Mouse (Mus musculus) left cerebral cortex, adult 18-20 months (tissue): ENCODE data around the gene Spink2. TPM values are rescaled to one million over a fixed set of nuclear protein-coding genes. Genes with fewer than 3 reads are reported as not detected.
"Not testable (repeated sequence)": the region's sequence is repeated elsewhere in the genome, so short reads cannot be mapped to it uniquely, and the experiment has no call there.

Experiments
- DNase-seq, 2 experiments: peaks; one replicate each; pipeline ENCODE4 v3.0.0; 2021 to 2022; ENCODE audit warnings: low spot score in 2 of 2, mixed read lengths in 1 of 2
- long read RNA-seq, 2 experiments: library from polyadenylated mRNA; stranded (forward); transcript quantifications; one replicate each; pipeline ENCODE4 v2.0.0; 2021
- total RNA-seq, 2 experiments: library from RNA; stranded (reverse); gene quantifications; 2 replicates each; pipeline ENCODE4 v1.2.3; 2021

Gene Spink2
- not detected for total RNA-seq
- long read RNA-seq, experiment 1, result 0 reads
- long read RNA-seq, experiment 2, result 0 reads

- DNase-seq, result no peak
Observed at GRCm38 (mm10) chr5:77211236-77211635, at the start of gene Spink2. TSS of gene Spink2 (minus strand) at chr5:77211471.

- DNase-seq, result no peak
Observed at GRCm38 (mm10) chr5:77260141-77260540, 48.9 kb upstream of the Spink2 start.

GRCm38 (mm10) chr5:77259315-77259714 lies 48.0 kb upstream of the Spink2 start:
- no peak for DNase-seq

GRCm38 (mm10) chr5:77257603-77258002 lies 46.3 kb upstream of the Spink2 start:
- DNase-seq, result no peak

- DNase-seq, result no peak
Observed at GRCm38 (mm10) chr5:77254402-77254801, 43.1 kb upstream of the Spink2 start.

- DNase-seq, result no peak
Observed at GRCm38 (mm10) chr5:77253154-77253553, 41.9 kb upstream of the Spink2 start.

GRCm38 (mm10) chr5:77252115-77252827 lies 41.0 kb upstream of the Spink2 start:
- DNase-seq, result no peak

- DNase-seq, result no peak
Observed at GRCm38 (mm10) chr5:77251656-77252055, 40.4 kb upstream of the Spink2 start.

- DNase-seq, result no peak
Observed at GRCm38 (mm10) chr5:77250083-77250482, 38.8 kb upstream of the Spink2 start.

- no peak for DNase-seq
Observed at GRCm38 (mm10) chr5:77245787-77246671, 34.8 kb upstream of the Spink2 start.

- DNase-seq, result no peak
Observed at GRCm38 (mm10) chr5:77245463-77245786, 34.2 kb upstream of the Spink2 start.

- no peak for DNase-seq
Observed at GRCm38 (mm10) chr5:77244331-77244987, 33.2 kb upstream of the Spink2 start.

GRCm38 (mm10) chr5:77237104-77237503 lies 25.8 kb upstream of the Spink2 start:
- DNase-seq, result no peak

- DNase-seq, result no peak
Observed at GRCm38 (mm10) chr5:77234921-77235320, 23.6 kb upstream of the Spink2 start.

GRCm38 (mm10) chr5:77231863-77232262 lies 20.6 kb upstream of the Spink2 start:
- not testable (repeated sequence) for DNase-seq

- DNase-seq, result no peak
Observed at GRCm38 (mm10) chr5:77228986-77229385, 17.7 kb upstream of the Spink2 start.

- peak in 1 of 2 experiments; percentile 3 for DNase-seq
Observed at GRCm38 (mm10) chr5:77223043-77223975, 12.0 kb upstream of the Spink2 start.

GRCm38 (mm10) chr5:77217724-77218123 lies 6.5 kb upstream of the Spink2 start:
- no peak for DNase-seq

- peak; percentile 68 to 86 for DNase-seq
Observed at GRCm38 (mm10) chr5:77217211-77217610, 5.9 kb upstream of the Spink2 start.

- DNase-seq, result no peak
Observed at GRCm38 (mm10) chr5:77206134-77206533, 5.1 kb downstream of the Spink2 start.

- no peak for DNase-seq
Observed at GRCm38 (mm10) chr5:77202238-77202637, 9.0 kb downstream of the Spink2 start.
